Comparison of ENCODE assay signal across 39 mouse cellular contexts in the genomic region with DNA sequence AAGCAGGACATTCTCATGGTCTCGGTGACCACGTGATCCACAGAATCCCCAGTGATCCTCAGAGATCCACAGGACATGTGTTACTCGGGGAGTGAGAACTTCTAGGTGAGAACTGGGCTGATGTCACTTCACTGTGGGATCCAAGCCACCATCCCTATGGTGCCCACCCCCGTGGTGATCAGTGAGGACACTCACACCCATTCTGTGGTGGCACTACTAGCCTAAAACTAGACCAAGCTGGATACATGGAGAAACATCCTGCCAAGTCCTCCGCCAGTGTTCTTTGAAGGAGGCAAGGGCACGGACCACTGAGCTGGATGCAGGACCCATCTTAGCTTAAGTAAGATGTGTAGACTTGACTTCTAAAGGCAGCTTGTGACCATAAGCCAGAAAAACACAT. TPM values are rescaled to one million over a fixed set of nuclear protein-coding genes. Genes with fewer than 3 reads are reported as not detected.
"Had no signal": no experiment of that assay in that cellular context is flagged by ENCODE, and none has a peak within 500 bp of the region (broad histone marks: within the 10 kb centered on the region; RNA-seq: fewer than 3 reads in every experiment).

No protein-coding gene starts in this region.

- H3K4me2 ChIP-seq: heart, embryonic 11.5 days; heart, embryonic 13.5 days; heart, embryonic 15.5 days; hindbrain, embryonic 12.5 days; hindbrain, embryonic 13.5 days; hindbrain, embryonic 14.5 days; hindbrain, embryonic 15.5 days; intestine, embryonic 15.5 days; kidney, embryonic 15.5 days had no signal

- H3K27ac ChIP-seq: heart, adult 2 months; heart, embryonic 13.5 days; heart, embryonic 15.5 days; hindbrain, embryonic 10.5 days; hindbrain, embryonic 12.5 days; hindbrain, embryonic 13.5 days; hindbrain, embryonic 14.5 days; hindbrain, embryonic 15.5 days; hindbrain, postnatal 0 days; intestine, embryonic 15.5 days; kidney, embryonic 15.5 days; kidney, postnatal 0 days; layer of hippocampus, adult 2 months had no signal

- H3K36me3 ChIP-seq: heart, embryonic 13.5 days; heart, embryonic 15.5 days; hindbrain, embryonic 10.5 days; hindbrain, embryonic 12.5 days; hindbrain, embryonic 13.5 days; hindbrain, embryonic 15.5 days; intestine, embryonic 15.5 days; kidney, embryonic 15.5 days had no signal

- H3K4me3 ChIP-seq: heart, adult 2 months; heart, embryonic 13.5 days; heart, embryonic 15.5 days; hindbrain, embryonic 10.5 days; hindbrain, embryonic 12.5 days; hindbrain, embryonic 13.5 days; hindbrain, embryonic 15.5 days; intestine, embryonic 15.5 days; kidney, embryonic 15.5 days; layer of hippocampus, adult 2 months had no signal

- H3K4me1 ChIP-seq: heart, embryonic 13.5 days; heart, embryonic 15.5 days; hindbrain, embryonic 10.5 days; hindbrain, embryonic 12.5 days; hindbrain, embryonic 13.5 days; hindbrain, embryonic 15.5 days; intestine, embryonic 15.5 days; kidney, embryonic 15.5 days had no signal

- ATAC-seq: hindbrain, embryonic 16.5 days; hindbrain, postnatal 0 days; inflammation-experienced regulatory T-cells, adult 6 months; intestine, embryonic 15.5 days; intestine, embryonic 16.5 days; intestine, postnatal 0 days had no signal

- DNase-seq: heart, adult 2 months; heart, postnatal 10 days; heart, postnatal 36 days; heart, postnatal 4 days; kidney, adult 11 months; kidney, adult 18-20 months; kidney, adult 2 months; kidney, adult 8-10 months; kidney, adult 9 months; kidney, postnatal 10 days; kidney, postnatal 14 days; kidney, postnatal 25 days; kidney, postnatal 36 days; kidney, postnatal 4 days; layer of hippocampus, adult 9-11 months; layer of hippocampus, postnatal 36 days had no signal

- H3K9ac ChIP-seq: heart, embryonic 13.5 days; heart, embryonic 15.5 days; hindbrain, embryonic 12.5 days; hindbrain, embryonic 13.5 days; hindbrain, embryonic 14.5 days; hindbrain, embryonic 15.5 days; intestine, embryonic 15.5 days; kidney, embryonic 15.5 days had no signal

- H3K27me3 ChIP-seq: heart, embryonic 15.5 days; hindbrain, embryonic 12.5 days; hindbrain, embryonic 13.5 days; hindbrain, embryonic 15.5 days; intestine, embryonic 15.5 days; kidney, embryonic 15.5 days had no signal

- H3K9me3 ChIP-seq: heart, embryonic 13.5 days; heart, embryonic 15.5 days; hindbrain, embryonic 10.5 days; hindbrain, embryonic 12.5 days; hindbrain, embryonic 13.5 days; hindbrain, embryonic 15.5 days; intestine, embryonic 15.5 days; kidney, embryonic 15.5 days had no signal

RNA-seq across cellular contexts. Expression of a gene that starts 53.7 kb away (rescaled TPM):
- total RNA-seq: heart, adult 2 months; heart, adult 8-10 months; heart, postnatal 10 days; heart, postnatal 25 days; heart, postnatal 36 days; heart, postnatal 4 days; hematopoietic stem cell, adult 5-6 weeks had no signal
- polyA plus RNA-seq: heart, adult 2 months; heart, embryonic 11.5 days; heart, embryonic 13.5 days; heart, embryonic 14.5 days; heart, embryonic 15.5 days; heart, embryonic 16.5 days; heart, postnatal 0 days; inflammation-experienced regulatory T-cells, adult 6 months had no signal
